Mouse (Mus musculus): Measurements from ENCODE around the gene 4930556J24Rik. TPM values are rescaled to one million over a fixed set of nuclear protein-coding genes. Genes with fewer than 3 reads are reported as not detected.
"Not testable (repeated sequence)": the region's sequence is repeated elsewhere in the genome, so short reads cannot be mapped to it uniquely, and the experiment has no call there.

Gene 4930556J24Rik
- total and polyA plus RNA-seq, 3 experiments = 0.31 to 0.47 TPM; not detected in 1

- not testable (repeated sequence) for H3K4me3 ChIP-seq (ENCODE audit: control insufficient read depth in 1 of 2, insufficient read depth in 1 of 2, low read depth in 2 of 2, low read length in 2 of 2); H3K79me2 ChIP-seq (ENCODE audit: control insufficient read depth, insufficient read depth, low read length, poor library complexity); H3K9ac ChIP-seq (ENCODE audit: control insufficient read depth, low read depth, low read length, poor library complexity, severe bottlenecking); H3K9me3 ChIP-seq (replicated peaks; ENCODE audit: insufficient read depth, low read length); H3K36me3 ChIP-seq (ENCODE audit: control insufficient read depth in 1 of 2, insufficient read depth in 2 of 2, low read length in 2 of 2); H3K27ac ChIP-seq (ENCODE audit: control insufficient read depth, low read depth, low read length); H3K4me1 ChIP-seq (ENCODE audit: control insufficient read depth in 1 of 2, insufficient read depth in 2 of 2, low read length in 2 of 2); H3K27me3 ChIP-seq (ENCODE audit: control insufficient read depth in 1 of 2, insufficient read depth in 2 of 2, low read length in 2 of 2)
- DNase-seq (ENCODE audit: low read depth, low spot score) = peak; percentile 79
- TF ChIP-seq GATA1 (IDR thresholded peaks at IDR 0.05; ENCODE audit: low read depth, low read length) = peak; percentile 53
- peak; percentile 46; the same call in 1 of the 2 replicates for TF ChIP-seq MAZ (IDR thresholded peaks at IDR 0.05; ENCODE audit: low read depth, low read length)
These were observed 45.5 kb upstream of the 4930556J24Rik start for GRCm38 (mm10) chr11:4022111-4022510.

- not testable (repeated sequence) for H3K4me3 ChIP-seq (ENCODE audit: control insufficient read depth in 1 of 2, insufficient read depth in 1 of 2, low read depth in 2 of 2, low read length in 2 of 2); H3K27me3 ChIP-seq (ENCODE audit: control insufficient read depth in 1 of 2, insufficient read depth in 2 of 2, low read length in 2 of 2); H3K4me1 ChIP-seq (ENCODE audit: control insufficient read depth in 1 of 2, insufficient read depth in 2 of 2, low read length in 2 of 2); H3K9me3 ChIP-seq (replicated peaks; ENCODE audit: insufficient read depth, low read length); H3K27ac ChIP-seq (ENCODE audit: control insufficient read depth, low read depth, low read length); H3K79me2 ChIP-seq (ENCODE audit: control insufficient read depth, insufficient read depth, low read length, poor library complexity); H3K36me3 ChIP-seq (ENCODE audit: control insufficient read depth in 1 of 2, insufficient read depth in 2 of 2, low read length in 2 of 2); H3K9ac ChIP-seq (ENCODE audit: control insufficient read depth, low read depth, low read length, poor library complexity, severe bottlenecking)
- peak; percentile 48; the same call in 1 of the 2 replicates for TF ChIP-seq GATA1 (IDR thresholded peaks at IDR 0.05; ENCODE audit: low read depth, low read length)
- 0 out of 4 replicates have a peak, but pooled peaks have one; percentile 26 to 31 for TF ChIP-seq EP300 (IDR thresholded peaks at IDR 0.05; ENCODE audit: low read depth in 1 of 2, low read length in 2 of 2)
- DNase-seq (ENCODE audit: low read depth, low spot score) = peak; percentile 67
These were observed 39.2 kb upstream of the 4930556J24Rik start for GRCm38 (mm10) chr11:4015796-4016195.

DNA sequence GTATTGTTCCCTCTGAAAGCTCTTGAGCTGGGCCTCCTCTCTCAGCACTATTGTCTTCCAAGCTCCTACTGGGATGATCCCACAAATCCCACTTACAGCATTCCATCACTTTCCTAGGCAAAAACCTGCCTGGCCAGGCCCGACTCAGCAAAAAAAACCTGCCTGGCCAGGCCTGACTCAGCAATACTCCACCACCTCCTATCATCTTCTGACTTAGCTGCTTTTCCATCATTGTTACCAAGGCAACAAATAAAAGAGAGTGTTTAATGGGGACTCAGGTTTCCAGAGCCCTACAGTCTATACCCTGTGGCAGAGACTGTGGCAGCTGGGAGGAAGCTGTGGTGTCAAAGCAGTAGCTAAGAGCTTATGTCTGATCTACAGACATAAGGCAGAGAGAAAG, 36.0 kb upstream of the 4930556J24Rik start:
- no peaks in the 10 kb centered on the region for H3K9me3 ChIP-seq (replicated peaks; ENCODE audit: insufficient read depth, low read length)
- DNase-seq (ENCODE audit: low read depth, low spot score) = no peak
- peaks cover 0 to 2% of the 10 kb centered on the region in 2 experiments; a peak in 1 of 4 replicates for H3K36me3 ChIP-seq (ENCODE audit: control insufficient read depth in 1 of 2, insufficient read depth in 2 of 2, low read length in 2 of 2)
- TF ChIP-seq POLR2AphosphoS5 (IDR thresholded peaks at IDR 0.05; ENCODE audit: borderline replicate concordance, low read depth, low read length) (no peak), MAFK (IDR thresholded peaks at IDR 0.05; ENCODE audit: borderline replicate concordance, low read depth, low read length) (peak; percentile 32; the same call in 1 of the 2 replicates)
- H3K27me3 ChIP-seq (ENCODE audit: control insufficient read depth in 1 of 2, insufficient read depth in 2 of 2, low read length in 2 of 2) = peaks cover 0 to 2% of the 10 kb centered on the region in 2 experiments; a peak in 2 of 4 replicates
- no peak overlapping the region for H3K4me3 ChIP-seq (ENCODE audit: control insufficient read depth in 1 of 2, insufficient read depth in 1 of 2, low read depth in 2 of 2, low read length in 2 of 2)
- no peak overlapping the region for H3K27ac ChIP-seq (ENCODE audit: control insufficient read depth, low read depth, low read length)
- no peak overlapping the region for H3K9ac ChIP-seq (ENCODE audit: control insufficient read depth, low read depth, low read length, poor library complexity, severe bottlenecking)
- no peaks in the 10 kb centered on the region for H3K79me2 ChIP-seq (ENCODE audit: control insufficient read depth, insufficient read depth, low read length, poor library complexity)
- peaks cover 0 to 5% of the 10 kb centered on the region in 2 experiments; a peak in 2 of 4 replicates for H3K4me1 ChIP-seq (ENCODE audit: control insufficient read depth in 1 of 2, insufficient read depth in 2 of 2, low read length in 2 of 2)

DNA sequence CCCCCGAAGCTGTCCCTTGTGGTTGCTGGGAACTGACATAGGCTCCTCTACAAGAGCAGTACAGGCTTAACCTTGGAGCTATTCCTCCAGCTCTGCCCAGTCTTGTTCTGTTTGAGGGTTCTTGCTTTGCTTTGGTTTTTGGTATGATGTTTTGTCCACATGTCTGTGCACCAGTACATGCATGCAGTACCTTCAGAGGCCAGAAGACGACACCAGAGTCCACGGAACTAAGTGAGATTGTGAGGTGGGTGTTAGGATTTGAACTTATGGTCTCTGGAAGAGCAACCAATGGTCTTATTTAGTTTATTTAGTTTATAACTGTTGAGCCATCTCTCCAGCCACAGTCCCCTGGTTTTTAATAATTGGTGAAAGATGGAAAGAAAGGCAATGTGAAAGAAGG, 29.9 kb upstream of the 4930556J24Rik start:
- Histone ChIP-seq H3K36me3 (ENCODE audit: control insufficient read depth in 1 of 2, insufficient read depth in 2 of 2, low read length in 2 of 2) (peaks cover 0 to 2% of the 10 kb centered on the region in 2 experiments; a peak in 1 of 4 replicates), H3K79me2 (ENCODE audit: control insufficient read depth, insufficient read depth, low read length, poor library complexity) (no peaks in the 10 kb centered on the region), H3K9me3 (replicated peaks; ENCODE audit: insufficient read depth, low read length) (no peaks in the 10 kb centered on the region), H3K4me3 (ENCODE audit: control insufficient read depth in 1 of 2, insufficient read depth in 1 of 2, low read depth in 2 of 2, low read length in 2 of 2) (no peak overlapping the region), H3K27me3 (ENCODE audit: control insufficient read depth in 1 of 2, insufficient read depth in 2 of 2, low read length in 2 of 2) (peaks cover 0 to 1% of the 10 kb centered on the region in 2 experiments; a peak in 2 of 4 replicates), H3K9ac (ENCODE audit: control insufficient read depth, low read depth, low read length, poor library complexity, severe bottlenecking) (no peak overlapping the region), H3K27ac (ENCODE audit: control insufficient read depth, low read depth, low read length) (no peak overlapping the region), H3K4me1 (ENCODE audit: control insufficient read depth in 1 of 2, insufficient read depth in 2 of 2, low read length in 2 of 2) (peaks cover 0 to 10% of the 10 kb centered on the region in 2 experiments; a peak in 2 of 4 replicates)
- TF ChIP-seq ZC3H11A (IDR thresholded peaks at IDR 0.05; ENCODE audit: low read depth, low read length) = peak; percentile 33; the same call in 1 of the 2 replicates
- TF ChIP-seq MXI1 (IDR thresholded peaks at IDR 0.05; ENCODE audit: low read depth, low read length) = 0 out of 2 replicates have a peak, but pooled peaks have one; percentile 18
- TF ChIP-seq SMC3 (IDR thresholded peaks at IDR 0.05; ENCODE audit: low read depth, low read length) = peak; percentile 57
- TF ChIP-seq MAZ (IDR thresholded peaks at IDR 0.05; ENCODE audit: low read depth, low read length) = no peak
- peak; percentile 70 for TF ChIP-seq RAD21 (IDR thresholded peaks at IDR 0.05; ENCODE audit: low read depth, low read length)
- no peak for TF ChIP-seq ETS1 (IDR thresholded peaks at IDR 0.05; ENCODE audit: low read depth, low read length)
- TF ChIP-seq USF2 (IDR thresholded peaks at IDR 0.05; ENCODE audit: borderline replicate concordance in 1 of 2, insufficient read depth in 1 of 2, low read depth in 1 of 2, low read length in 2 of 2) = no peak
- peak; percentile 38 to 68 (median 51); a peak in 5 of 6 replicates for TF ChIP-seq CTCF (IDR thresholded peaks at IDR 0.05 in 2 of 3, conservative IDR thresholded peaks at IDR 0.05 in 1 of 3; ENCODE audit: control insufficient read depth in 1 of 3, insufficient read depth in 1 of 3, low read depth in 2 of 3, low read length in 3 of 3, poor library complexity in 1 of 3, severe bottlenecking in 1 of 3)
- peak; percentile 46 for DNase-seq (ENCODE audit: low read depth, low spot score)

All from MEL (cell line).